8 mouse cellular contexts compared by ENCODE assay signal in the genomic region with DNA sequence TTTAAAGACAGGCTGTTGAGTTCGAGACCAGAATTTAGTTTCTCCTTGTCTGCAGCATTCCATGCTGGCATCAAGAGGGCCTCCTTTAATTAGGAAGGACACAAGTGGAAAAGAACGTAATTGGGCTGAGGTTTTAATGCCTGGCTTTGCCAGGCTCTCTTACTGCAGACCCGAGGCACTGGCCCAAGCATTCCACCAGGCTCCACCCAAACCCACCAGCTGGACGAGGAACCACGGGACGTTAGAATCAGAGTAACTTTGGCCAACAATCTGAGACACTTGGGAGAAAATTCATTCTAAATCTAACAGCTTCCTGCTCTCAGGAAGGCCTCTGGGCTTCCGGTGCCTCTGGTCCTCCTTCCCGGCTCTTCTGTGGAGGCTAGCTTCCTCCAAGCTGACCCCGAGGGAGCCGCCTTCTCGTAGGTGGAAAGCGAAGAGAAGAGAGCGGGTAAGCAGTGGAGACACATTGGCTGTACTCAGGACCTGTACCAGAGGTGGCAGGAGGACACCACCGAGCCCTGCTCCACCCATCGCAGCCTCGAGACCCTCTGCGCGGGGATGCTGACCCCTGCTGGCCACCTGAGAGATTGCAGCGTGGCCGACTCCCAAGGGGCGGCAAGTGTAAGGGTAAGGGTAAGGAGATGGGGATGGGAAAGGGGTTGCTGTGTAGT.
A peak's percentile ranks its signal among the peaks of the same experiment; 100 is the strongest.
DNase-seq lines count a peak whose midpoint lies in the region; ATAC-seq and TF ChIP-seq lines count a peak whose summit lies in the region.

No protein-coding gene starts in this region.

- no peaks in the 10 kb centered on the region for H3K27me3 ChIP-seq in ES-Bruce4 (ENCODE audit: control insufficient read depth, insufficient read depth, low read length, poor library complexity, severe bottlenecking)
- H3K27me3 ChIP-seq in forebrain, embryonic 15.5 days: no peaks in the 10 kb centered on the region
- H3K27me3 ChIP-seq in neural tube, embryonic 15.5 days (replicated peaks): no peaks in the 10 kb centered on the region

- TF ChIP-seq POLR2A in ES-Bruce4 (IDR thresholded peaks at IDR 0.05; ENCODE audit: insufficient read depth, low read length): no peak
- TF ChIP-seq POLR2A in lung, adult 2 months (IDR thresholded peaks at IDR 0.05; ENCODE audit: borderline replicate concordance, extremely low read depth, low read depth, low read length): peak; percentile 19; the same call in 1 of the 2 replicates

- peaks cover 5% of the 10 kb centered on the region for H3K4me1 ChIP-seq in ES-Bruce4 (ENCODE audit: control insufficient read depth, insufficient read depth, low read length)
- peaks cover 5% of the 10 kb centered on the region for H3K4me1 ChIP-seq in forebrain, embryonic 15.5 days
- no peaks in the 10 kb centered on the region; the same call in 1 of the 2 replicates for H3K4me1 ChIP-seq in lung, adult 2 months (ENCODE audit: control insufficient read depth, insufficient read depth, low read length)
- H3K4me1 ChIP-seq in neural tube, embryonic 15.5 days: peaks cover 7% of the 10 kb centered on the region; the same call in 1 of the 2 replicates

- H3K27ac ChIP-seq in ES-Bruce4 (ENCODE audit: insufficient read depth, low read length): no peak overlapping the region; the same call in 1 of the 2 replicates
- H3K27ac ChIP-seq in forebrain, embryonic 15.5 days (replicated peaks): no peak overlapping the region
- peak overlapping the region; percentile 85 for H3K27ac ChIP-seq in layer of hippocampus, adult 2 months
- H3K27ac ChIP-seq in neural tube, embryonic 15.5 days (replicated peaks): no peak overlapping the region

- peaks cover 7% of the 10 kb centered on the region; the same call in 1 of the 2 replicates for H3K9me3 ChIP-seq in ES-Bruce4 (replicated peaks; ENCODE audit: control insufficient read depth, insufficient read depth, low read length, poor library complexity, severe bottlenecking)
- no peaks in the 10 kb centered on the region for H3K9me3 ChIP-seq in forebrain, embryonic 15.5 days
- H3K9me3 ChIP-seq in neural tube, embryonic 15.5 days (replicated peaks): no peaks in the 10 kb centered on the region

- TF ChIP-seq EP300 in ES-Bruce4 (IDR thresholded peaks at IDR 0.05; ENCODE audit: insufficient read depth, low read depth, low read length): no peak; the same call in 1 of the 2 replicates

- intact Hi-C loops in heart, postnatal 25 days (cut with DNase I): loop anchor here (1.0 to 5.0 kb wide), 4 partner anchors 105 to 392 kb away; a partner anchor contains a TSS

- peak; percentile 75 for DNase-seq in heart, postnatal 25 days (ENCODE audit: low spot score)
- peak; percentile 75 to 92 for DNase-seq in layer of hippocampus, adult 2 months (ENCODE audit: low spot score in 2 of 2)
- peak; percentile 92 for DNase-seq in lung, adult 2 months
- DNase-seq in testis, postnatal 14 days (ENCODE audit: low spot score): peak; percentile 83

- peak; percentile 87 for ATAC-seq in cerebellum, adult (ENCODE audit: insufficient number of reproducible peaks, low FRiP score, low TSS enrichment)
- peak; percentile 91 for ATAC-seq in forebrain, embryonic 15.5 days (replicated peaks)
- ATAC-seq in neural tube, embryonic 15.5 days (ENCODE audit: low FRiP score): peak; percentile 95

- TF ChIP-seq CTCF in ES-Bruce4 (IDR thresholded peaks at IDR 0.05; ENCODE audit: low read depth, low read length): peak; percentile 99
- peak; percentile 100; the same call in 1 of the 2 replicates for TF ChIP-seq CTCF in layer of hippocampus, adult 2 months (conservative IDR thresholded peaks at IDR 0.05)
- peak; percentile 81 for TF ChIP-seq CTCF in lung, adult 2 months (IDR thresholded peaks at IDR 0.05; ENCODE audit: insufficient read depth, low read length)

- 0 out of 2 replicates have a peak overlapping the region, but pooled peaks have one; percentile 34 for H3K9ac ChIP-seq in ES-Bruce4 (ENCODE audit: low read depth, poor library complexity, severe bottlenecking)
- peak overlapping the region; percentile 34 for H3K9ac ChIP-seq in forebrain, embryonic 15.5 days (replicated peaks)
- H3K9ac ChIP-seq in neural tube, embryonic 15.5 days (replicated peaks): peak overlapping the region; percentile 44; the same call in 1 of the 2 replicates

- no peak overlapping the region for H3K4me3 ChIP-seq in ES-Bruce4 (ENCODE audit: low read depth, low read length)
- peak overlapping the region; percentile 36 for H3K4me3 ChIP-seq in forebrain, embryonic 15.5 days
- H3K4me3 ChIP-seq in layer of hippocampus, adult 2 months: peak overlapping the region; percentile 62
- H3K4me3 ChIP-seq in lung, adult 2 months (replicated peaks; ENCODE audit: extremely low read depth, low read depth, low read length): peak overlapping the region; percentile 55
- H3K4me3 ChIP-seq in neural tube, embryonic 15.5 days (replicated peaks): peak overlapping the region; percentile 36

- no peaks in the 10 kb centered on the region for H3K36me3 ChIP-seq in ES-Bruce4 (ENCODE audit: control insufficient read depth, insufficient read depth, low read length, poor library complexity, severe bottlenecking)
- H3K36me3 ChIP-seq in forebrain, embryonic 15.5 days: no peaks in the 10 kb centered on the region
- no peaks in the 10 kb centered on the region for H3K36me3 ChIP-seq in neural tube, embryonic 15.5 days

- 9% methylated on average over 21 of the region's 21 CpGs for WGBS in forebrain, embryonic 15.5 days
- WGBS in lung, adult 2 months: 6% methylated on average over 21 of the region's 21 CpGs
- WGBS in neural tube, embryonic 15.5 days: 16% methylated on average over 21 of the region's 21 CpGs

- H3K4me2 ChIP-seq in forebrain, embryonic 15.5 days (replicated peaks): peak overlapping the region; percentile 55
- H3K4me2 ChIP-seq in neural tube, embryonic 15.5 days: peak overlapping the region; percentile 65
